Mouse (Mus musculus) activated CD4-positive, CD25-positive, alpha-beta regulatory T cell, adult 4 months (primary cell): ENCODE results near the gene Spats2. TPM values are rescaled to one million over a fixed set of nuclear protein-coding genes. Genes with fewer than 3 reads are reported as not detected.
A peak's percentile ranks its signal among the peaks of the same experiment; 100 is the strongest.
"Not testable (repeated sequence)": the region's sequence is repeated elsewhere in the genome, so short reads cannot be mapped to it uniquely, and the experiment has no call there.

ENCODE experiments used
- ATAC-seq: one replicate; pipeline ENCODE4 v1.8.0; 2017
- polyA plus RNA-seq, 2 experiments: library from polyadenylated mRNA; unstranded; fragments of 100-300 nt; shearing (Covaris generic); gene quantifications; one replicate each; pipeline ENCODE4 v1.2.1; 2017

The Spats2 gene
- not detected for polyA plus RNA-seq

GRCm38 (mm10) chr15:99125711-99126080 is at the start of gene Spats2:
Spats2 (plus strand) TSS chr15:99125916.
- no peak for ATAC-seq

GRCm38 (mm10) chr15:99076011-99076410 is 49.7 kb upstream of the Spats2 start:
- not testable (repeated sequence) for ATAC-seq

- no peak for ATAC-seq
These were observed 47.4 kb upstream of the Spats2 start for GRCm38 (mm10) chr15:99078181-99078910.

GRCm38 (mm10) chr15:99079804-99080203 is 45.9 kb upstream of the Spats2 start:
- ATAC-seq, result no peak

- ATAC-seq, result no peak
These were observed 43.4 kb upstream of the Spats2 start for GRCm38 (mm10) chr15:99082322-99082721.

GRCm38 (mm10) chr15:99082840-99083239 is 42.9 kb upstream of the Spats2 start:
- ATAC-seq, result no peak

- ATAC-seq, result no peak
These were observed 42.5 kb upstream of the Spats2 start for GRCm38 (mm10) chr15:99083258-99083657.

GRCm38 (mm10) chr15:99083867-99084557 is 41.7 kb upstream of the Spats2 start:
- ATAC-seq, result no peak

GRCm38 (mm10) chr15:99084618-99085017 is 41.1 kb upstream of the Spats2 start:
- no peak for ATAC-seq

- no peak for ATAC-seq
These were observed 39.7 kb upstream of the Spats2 start for GRCm38 (mm10) chr15:99085997-99086396.

GRCm38 (mm10) chr15:99087253-99088075 is 38.3 kb upstream of the Spats2 start, which contains the start of gene C1ql4:
C1ql4 (minus strand) TSS chr15:99087817.
- ATAC-seq, result no peak

- peak; percentile 93 for ATAC-seq
These were observed 37.4 kb upstream of the Spats2 start for GRCm38 (mm10) chr15:99088292-99088691.

- no peak for ATAC-seq
These were observed 36.6 kb upstream of the Spats2 start for GRCm38 (mm10) chr15:99089069-99089468.

GRCm38 (mm10) chr15:99092870-99093269 is 32.8 kb upstream of the Spats2 start, which contains the start of gene Dnajc22:
Dnajc22 (plus strand) TSS chr15:99093170.
- no peak for ATAC-seq

GRCm38 (mm10) chr15:99093291-99094258 is 32.1 kb upstream of the Spats2 start:
- ATAC-seq, result no peak

GRCm38 (mm10) chr15:99094631-99095270 is 31.0 kb upstream of the Spats2 start:
- no peak for ATAC-seq

- no peak for ATAC-seq
These were observed 30.4 kb upstream of the Spats2 start for GRCm38 (mm10) chr15:99095356-99095755.

GRCm38 (mm10) chr15:99096061-99096793 is 29.5 kb upstream of the Spats2 start:
- ATAC-seq, result no peak

- no peak for ATAC-seq
These were observed 28.8 kb upstream of the Spats2 start for GRCm38 (mm10) chr15:99096831-99097500.
